Mouse (Mus musculus) adrenal gland, postnatal 36 days (tissue): ENCODE data around the gene Mlph. TPM values are rescaled to one million over a fixed set of nuclear protein-coding genes. Genes with fewer than 3 reads are reported as not detected.

ENCODE experiments used
- DNase-seq, 2 experiments: peaks; one replicate each; pipeline ENCODE4 v3.0.0; 2021; ENCODE audit warnings: mixed read lengths in 1 of 2
- long read RNA-seq, 2 experiments: library from polyadenylated mRNA; stranded (forward); transcript quantifications; one replicate each; pipeline ENCODE4 v2.0.0; 2021; ENCODE audit warnings: borderline sequencing depth in 2 of 2
- total RNA-seq, 2 experiments: library from RNA; stranded (reverse); gene quantifications; 2 replicates each; pipeline ENCODE4 v1.2.3; 2021

The Mlph gene
- total RNA-seq: 1 to 10 TPM; 2.2 to 2.3 TPM
- long read RNA-seq, experiment 1: 0 reads
- long read RNA-seq, experiment 2, partial matches to known transcripts: 0 of 1 reads
- long read RNA-seq, experiment 2, other reads (novel, unspliced or antisense): 1 of 1 reads

- peak; percentile 51 to 68 for DNase-seq
Measured at GRCm38 (mm10) chr1:90914948-90915569, at the start of gene Mlph. Gene Mlph (plus strand): TSS chr1:90915085.

GRCm38 (mm10) chr1:90866734-90867133, 48.2 kb upstream of the Mlph start:
- DNase-seq: no peak

GRCm38 (mm10) chr1:90870581-90870980, 44.3 kb upstream of the Mlph start:
- DNase-seq: no peak

GRCm38 (mm10) chr1:90875371-90875770, 39.5 kb upstream of the Mlph start:
- peak in 1 of 2 experiments; percentile 30 for DNase-seq

GRCm38 (mm10) chr1:90875961-90876360, 38.9 kb upstream of the Mlph start:
- no peak for DNase-seq

- DNase-seq: no peak
Measured at GRCm38 (mm10) chr1:90876486-90877270, 38.2 kb upstream of the Mlph start.

GRCm38 (mm10) chr1:90885771-90886460, 29.0 kb upstream of the Mlph start:
- no peak for DNase-seq

GRCm38 (mm10) chr1:90894521-90894920, 20.4 kb upstream of the Mlph start:
- no peak for DNase-seq

- no peak for DNase-seq
Measured at GRCm38 (mm10) chr1:90895004-90895403, 19.9 kb upstream of the Mlph start.

GRCm38 (mm10) chr1:90896281-90896680, 18.6 kb upstream of the Mlph start:
- DNase-seq: no peak

- DNase-seq: peak; percentile 51 to 64
Measured at GRCm38 (mm10) chr1:90896741-90897361, 18.0 kb upstream of the Mlph start.

- no peak for DNase-seq
Measured at GRCm38 (mm10) chr1:90898012-90898411, 16.9 kb upstream of the Mlph start.

GRCm38 (mm10) chr1:90899816-90900215, 15.1 kb upstream of the Mlph start:
- DNase-seq: no peak

GRCm38 (mm10) chr1:90900406-90900805, 14.5 kb upstream of the Mlph start:
- no peak for DNase-seq

GRCm38 (mm10) chr1:90901246-90901645, 13.6 kb upstream of the Mlph start:
- no peak for DNase-seq

GRCm38 (mm10) chr1:90901681-90902208, 13.1 kb upstream of the Mlph start:
- DNase-seq: no peak

GRCm38 (mm10) chr1:90902751-90903150, 12.1 kb upstream of the Mlph start:
- DNase-seq: no peak

- DNase-seq: no peak
Measured at GRCm38 (mm10) chr1:90903211-90903945, 11.5 kb upstream of the Mlph start.

- no peak for DNase-seq
Measured at GRCm38 (mm10) chr1:90903971-90904458, 10.9 kb upstream of the Mlph start.

- DNase-seq: no peak
Measured at GRCm38 (mm10) chr1:90904729-90905404, 10.0 kb upstream of the Mlph start.

- peak; percentile 49 to 60 for DNase-seq
Measured at GRCm38 (mm10) chr1:90906357-90906756, 8.5 kb upstream of the Mlph start.
